Mouse (Mus musculus) hindbrain, embryonic 12.5 days (tissue): ENCODE results near the gene Golga5. TPM values are rescaled to one million over a fixed set of nuclear protein-coding genes. Genes with fewer than 3 reads are reported as not detected.
A peak's percentile ranks its signal among the peaks of the same experiment; 100 is the strongest.

Experiments
- ATAC-seq: fragments of 200-750 bp; cut with Nextera tagmentation; 2 replicates; pipeline ENCODE4 v1.8.0; 2017; ENCODE audit warnings: moderate TSS enrichment; ENCODE audit not compliant: low FRiP score
- H3K27ac ChIP-seq: fragments of 300-500 bp; sonication (generic); 2 replicates; pipeline ENCODE4 v1.5.1; 2016; ENCODE audit warnings: mild to moderate bottlenecking
- H3K27me3 ChIP-seq: fragments of 300-500 bp; sonication (generic); 2 replicates; pipeline ENCODE4 v1.6.1; 2016; ENCODE audit warnings: mild to moderate bottlenecking
- H3K36me3 ChIP-seq: fragments of 300-500 bp; sonication (generic); 2 replicates; pipeline ENCODE4 v1.6.1; 2016; ENCODE audit warnings: mild to moderate bottlenecking
- H3K4me1 ChIP-seq: fragments of 300-500 bp; sonication (generic); 2 replicates; pipeline ENCODE4 v1.6.1; 2016
- H3K4me2 ChIP-seq: fragments of 300-500 bp; sonication (generic); replicated peaks from 2 replicates; pipeline ENCODE4 v1.6.1; 2016; ENCODE audit warnings: mild to moderate bottlenecking
- H3K4me3 ChIP-seq: fragments of 300-500 bp; sonication (generic); 2 replicates; pipeline ENCODE4 v1.5.1; 2016; ENCODE audit warnings: mild to moderate bottlenecking
- H3K9ac ChIP-seq: fragments of 300-500 bp; sonication (generic); 2 replicates; pipeline ENCODE4 v1.6.1; 2016; ENCODE audit warnings: mild to moderate bottlenecking, moderate library complexity
- H3K9me3 ChIP-seq: fragments of 300-500 bp; sonication (generic); replicated peaks from 2 replicates; pipeline ENCODE4 v1.6.1; 2016; ENCODE audit warnings: mild to moderate bottlenecking
- WGBS: fragments of 180-500 bp; shearing (Covaris S2); methylation state at CpG from one replicate; pipeline ENCODE4 v1.1.7; 2016; 5-methylcytosine and 5-hydroxymethylcytosine counted together
- polyA plus RNA-seq: library from polyadenylated mRNA; unstranded; fragments of >200 nt; fragmentation: Nextera tagmentation; extraction: Ambion mirVana; gene quantifications from 2 replicates; pipeline ENCODE4 v1.2.1, GENCODE M21; 2016

Gene Golga5
- 35.6 and 39.7 TPM in 2 replicates for polyA plus RNA-seq

GRCm38 (mm10) chr12:102468894-102469764, at the start of gene Golga5:
Gene Golga5 (plus strand): TSS chr12:102469135.
- Histone ChIP-seq H3K27ac (peak within 1 kb of the TSS; percentile 71), H3K27me3 (no peaks in the 10 kb centered on the region), H3K4me2 (peak within 1 kb of the TSS; percentile 88), H3K36me3 (peaks cover 14% of the 10 kb centered on the region), H3K9ac (peak within 1 kb of the TSS; percentile 88), H3K4me1 (peaks cover 5% of the 10 kb centered on the region), H3K9me3 (no peaks in the 10 kb centered on the region), H3K4me3 (peak within 1 kb of the TSS; percentile 93)
- under 1% methylated on average over 79 of the region's 86 CpGs for WGBS
- peak; percentile 99 for ATAC-seq

- H3K9me3 ChIP-seq = no peaks in the 10 kb centered on the region
- H3K4me3 ChIP-seq = no peak overlapping the region
- WGBS = 62% methylated on average over 3 of the region's 3 CpGs
- no peak overlapping the region for H3K9ac ChIP-seq
- 0 out of 2 replicates have a peak overlapping the region, but pooled peaks have one; percentile 12 for H3K27ac ChIP-seq
- peak; percentile 60; the same call in 1 of the 2 replicates for ATAC-seq
- H3K4me1 ChIP-seq = peaks cover 8% of the 10 kb centered on the region; the same call in 1 of the 2 replicates
- H3K36me3 ChIP-seq = peaks cover 12% of the 10 kb centered on the region; the same call in 1 of the 2 replicates
- H3K4me2 ChIP-seq = no peak overlapping the region
- no peaks in the 10 kb centered on the region for H3K27me3 ChIP-seq
Observed at GRCm38 (mm10) chr12:102419544-102419943, 49.4 kb upstream of the Golga5 start.

- Histone ChIP-seq H3K9ac (no peak overlapping the region), H3K27ac (no peak overlapping the region), H3K36me3 (peaks cover 12% of the 10 kb centered on the region; the same call in 1 of the 2 replicates), H3K4me1 (peaks cover 8% of the 10 kb centered on the region; the same call in 1 of the 2 replicates), H3K9me3 (no peaks in the 10 kb centered on the region), H3K4me2 (no peak overlapping the region), H3K27me3 (no peaks in the 10 kb centered on the region), H3K4me3 (no peak overlapping the region)
- WGBS = 92% methylated on average over 10 of the region's 10 CpGs
- ATAC-seq = no peak
Observed at GRCm38 (mm10) chr12:102420168-102420890, 48.6 kb upstream of the Golga5 start.

GRCm38 (mm10) chr12:102422065-102422464, 46.9 kb upstream of the Golga5 start:
- ATAC-seq = no peak
- Histone ChIP-seq H3K36me3 (peaks cover 18% of the 10 kb centered on the region; the same call in 1 of the 2 replicates), H3K9ac (no peak overlapping the region), H3K9me3 (no peaks in the 10 kb centered on the region), H3K4me2 (no peak overlapping the region), H3K27ac (no peak overlapping the region), H3K4me1 (peaks cover 5% of the 10 kb centered on the region; the same call in 1 of the 2 replicates), H3K4me3 (no peak overlapping the region), H3K27me3 (no peaks in the 10 kb centered on the region)
- WGBS = 87% methylated on average over 6 of the region's 6 CpGs

- WGBS = 87% methylated on average over 11 of the region's 11 CpGs
- ATAC-seq = no peak
- H3K36me3 ChIP-seq = peaks cover 18% of the 10 kb centered on the region; the same call in 1 of the 2 replicates
Observed at GRCm38 (mm10) chr12:102422623-102423320, 46.2 kb upstream of the Golga5 start.

GRCm38 (mm10) chr12:102423625-102424024, 45.3 kb upstream of the Golga5 start:
- WGBS = 91% methylated on average over 8 of the region's 8 CpGs
- Histone ChIP-seq H3K4me3 (no peak overlapping the region), H3K4me2 (no peak overlapping the region), H3K9me3 (no peaks in the 10 kb centered on the region), H3K9ac (no peak overlapping the region), H3K36me3 (peaks cover 18% of the 10 kb centered on the region; the same call in 1 of the 2 replicates), H3K27ac (no peak overlapping the region), H3K27me3 (no peaks in the 10 kb centered on the region), H3K4me1 (peaks cover 5% of the 10 kb centered on the region; the same call in 1 of the 2 replicates)
- no peak for ATAC-seq

More at GRCm38 (mm10) chr12:102422623-102423320, 46.2 kb upstream of the Golga5 start:
- Histone ChIP-seq H3K9ac (no peak overlapping the region), H3K9me3 (no peaks in the 10 kb centered on the region), H3K4me1 (peaks cover 5% of the 10 kb centered on the region; the same call in 1 of the 2 replicates), H3K4me3 (no peak overlapping the region), H3K4me2 (no peak overlapping the region), H3K27ac (no peak overlapping the region), H3K27me3 (no peaks in the 10 kb centered on the region)

GRCm38 (mm10) chr12:102424456-102424855, 44.5 kb upstream of the Golga5 start:
- WGBS = 80% methylated on average over 2 of the region's 2 CpGs
- Histone ChIP-seq H3K4me1 (peaks cover 4% of the 10 kb centered on the region; the same call in 1 of the 2 replicates), H3K27me3 (no peaks in the 10 kb centered on the region), H3K4me2 (no peak overlapping the region), H3K9ac (no peak overlapping the region), H3K4me3 (no peak overlapping the region), H3K9me3 (no peaks in the 10 kb centered on the region), H3K27ac (no peak overlapping the region), H3K36me3 (peaks cover 18% of the 10 kb centered on the region; the same call in 1 of the 2 replicates)
- no peak for ATAC-seq

GRCm38 (mm10) chr12:102425048-102425578, 43.8 kb upstream of the Golga5 start:
- Histone ChIP-seq H3K9ac (no peak overlapping the region), H3K36me3 (peaks cover 18% of the 10 kb centered on the region; the same call in 1 of the 2 replicates), H3K27ac (no peak overlapping the region), H3K27me3 (no peaks in the 10 kb centered on the region), H3K4me2 (no peak overlapping the region), H3K4me3 (no peak overlapping the region), H3K9me3 (no peaks in the 10 kb centered on the region), H3K4me1 (no peaks in the 10 kb centered on the region)
- WGBS = 85% methylated on average over 4 of the region's 4 CpGs
- no peak for ATAC-seq

GRCm38 (mm10) chr12:102426285-102426684, 42.6 kb upstream of the Golga5 start:
- H3K27me3 ChIP-seq = no peaks in the 10 kb centered on the region
- no peaks in the 10 kb centered on the region for H3K9me3 ChIP-seq
- H3K9ac ChIP-seq = no peak overlapping the region
- H3K4me1 ChIP-seq = no peaks in the 10 kb centered on the region
- H3K36me3 ChIP-seq = peaks cover 18% of the 10 kb centered on the region; the same call in 1 of the 2 replicates
- H3K4me2 ChIP-seq = no peak overlapping the region
- no peak overlapping the region for H3K4me3 ChIP-seq
- ATAC-seq = no peak
- no peak overlapping the region for H3K27ac ChIP-seq
- 94% methylated on average over 7 of the region's 7 CpGs for WGBS

GRCm38 (mm10) chr12:102429656-102430055, 39.3 kb upstream of the Golga5 start:
- H3K9ac ChIP-seq = no peak overlapping the region
- H3K36me3 ChIP-seq = peaks cover 5% of the 10 kb centered on the region; the same call in 1 of the 2 replicates
- H3K27ac ChIP-seq = no peak overlapping the region
- H3K4me1 ChIP-seq = no peaks in the 10 kb centered on the region
- H3K27me3 ChIP-seq = no peaks in the 10 kb centered on the region
- 97% methylated on average over 5 of the region's 5 CpGs for WGBS
- no peaks in the 10 kb centered on the region for H3K9me3 ChIP-seq
- no peak for ATAC-seq
- no peak overlapping the region for H3K4me3 ChIP-seq
- no peak overlapping the region for H3K4me2 ChIP-seq

GRCm38 (mm10) chr12:102430228-102430627, 38.7 kb upstream of the Golga5 start:
- no peak overlapping the region for H3K4me3 ChIP-seq
- ATAC-seq = no peak
- 84% methylated on average over 4 of the region's 4 CpGs for WGBS

More at GRCm38 (mm10) chr12:102430228-102430627, 38.7 kb upstream of the Golga5 start:
- Histone ChIP-seq H3K9ac (no peak overlapping the region), H3K27ac (no peak overlapping the region), H3K4me2 (no peak overlapping the region), H3K36me3 (peaks cover 5% of the 10 kb centered on the region; the same call in 1 of the 2 replicates), H3K4me1 (no peaks in the 10 kb centered on the region), H3K27me3 (no peaks in the 10 kb centered on the region), H3K9me3 (no peaks in the 10 kb centered on the region)
